Mouse (Mus musculus) forebrain, embryonic 13.5 days (tissue): ENCODE measurements at regions not wholly inside any gene's neighbourhood (a gene's known extent, or its start where the extent isn't known, plus 50 kb on each side); places are given as distances from the start of the nearest gene placed in this dataset.

ENCODE experiments used
- ATAC-seq: fragments of 200-750 bp; cut with Nextera tagmentation; 2 replicates; pipeline ENCODE4 v1.8.0; 2017
- H3K27ac ChIP-seq: fragments of 300-500 bp; sonication (generic); 2 replicates; pipeline ENCODE4 v1.5.1; 2015; ENCODE audit warnings: inconsistent platforms, mild to moderate bottlenecking, moderate library complexity
- H3K27me3 ChIP-seq: fragments of 300-500 bp; sonication (generic); 2 replicates; pipeline ENCODE4 v1.6.1; 2015; ENCODE audit warnings: mild to moderate bottlenecking, inconsistent platforms
- H3K36me3 ChIP-seq: fragments of 300-500 bp; sonication (generic); 2 replicates; pipeline ENCODE4 v1.6.1; 2015; ENCODE audit warnings: mild to moderate bottlenecking, inconsistent platforms; ENCODE audit not compliant: poor library complexity, severe bottlenecking
- H3K4me1 ChIP-seq: fragments of 300-500 bp; sonication (generic); 2 replicates; pipeline ENCODE4 v1.6.1; 2015; ENCODE audit warnings: inconsistent platforms
- H3K4me2 ChIP-seq: fragments of 300-500 bp; sonication (generic); 2 replicates; pipeline ENCODE4 v1.6.1; 2015; ENCODE audit warnings: inconsistent platforms, mild to moderate bottlenecking, moderate library complexity
- H3K4me3 ChIP-seq: fragments of 300-500 bp; sonication (generic); 2 replicates; pipeline ENCODE4 v1.5.1; 2015; ENCODE audit warnings: mild to moderate bottlenecking, inconsistent platforms
- H3K9ac ChIP-seq: fragments of 300-500 bp; sonication (generic); 2 replicates; pipeline ENCODE4 v1.6.1; 2015; ENCODE audit warnings: mild to moderate bottlenecking, inconsistent platforms
- H3K9me3 ChIP-seq: fragments of 300-500 bp; sonication (generic); replicated peaks from 2 replicates; pipeline ENCODE4 v1.6.1; 2016; ENCODE audit warnings: inconsistent platforms
- WGBS: fragments of 180-500 bp; shearing (Covaris S2); methylation state at CpG from one replicate; pipeline ENCODE4 v1.1.7; 2015; 5-methylcytosine and 5-hydroxymethylcytosine counted together

DNA sequence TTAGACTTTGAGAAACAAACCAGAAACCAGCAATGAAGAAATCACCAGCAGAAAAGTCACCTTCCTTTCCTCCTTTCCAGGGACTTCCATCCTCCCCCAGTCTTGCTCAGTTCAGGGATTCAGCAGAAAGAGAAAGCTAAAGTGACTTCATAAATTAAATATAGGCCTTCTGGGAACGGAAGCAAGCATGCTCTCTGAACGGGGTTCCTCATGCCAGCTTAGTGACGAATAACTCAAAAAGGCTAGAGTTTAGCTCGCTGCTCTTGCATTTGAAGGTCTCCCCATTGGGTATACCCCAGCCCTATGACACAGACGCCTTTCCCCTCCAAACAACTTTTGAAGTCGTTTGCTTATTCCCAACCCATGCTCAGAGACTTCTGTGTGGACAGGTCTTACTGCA lies 252.8 kb downstream of the Fgf9 start:
- Histone ChIP-seq H3K9ac (no peak overlapping the region), H3K9me3 (no peaks in the 10 kb centered on the region), H3K4me2 (no peak overlapping the region), H3K4me1 (no peaks in the 10 kb centered on the region), H3K4me3 (no peak overlapping the region), H3K36me3 (no peaks in the 10 kb centered on the region), H3K27me3 (no peaks in the 10 kb centered on the region), H3K27ac (no peak overlapping the region)
- 90% methylated on average over 6 of the region's 6 CpGs for WGBS
- no peak for ATAC-seq

GRCm38 (mm10) chr14:58322461-58322860 lies 252.1 kb downstream of the Fgf9 start:
- Histone ChIP-seq H3K4me3 (no peak overlapping the region), H3K36me3 (no peaks in the 10 kb centered on the region), H3K9ac (no peak overlapping the region), H3K9me3 (no peaks in the 10 kb centered on the region), H3K27ac (no peak overlapping the region), H3K27me3 (no peaks in the 10 kb centered on the region), H3K4me2 (no peak overlapping the region), H3K4me1 (no peaks in the 10 kb centered on the region)
- WGBS = 81% methylated on average over 4 of the region's 4 CpGs
- ATAC-seq = no peak

DNA sequence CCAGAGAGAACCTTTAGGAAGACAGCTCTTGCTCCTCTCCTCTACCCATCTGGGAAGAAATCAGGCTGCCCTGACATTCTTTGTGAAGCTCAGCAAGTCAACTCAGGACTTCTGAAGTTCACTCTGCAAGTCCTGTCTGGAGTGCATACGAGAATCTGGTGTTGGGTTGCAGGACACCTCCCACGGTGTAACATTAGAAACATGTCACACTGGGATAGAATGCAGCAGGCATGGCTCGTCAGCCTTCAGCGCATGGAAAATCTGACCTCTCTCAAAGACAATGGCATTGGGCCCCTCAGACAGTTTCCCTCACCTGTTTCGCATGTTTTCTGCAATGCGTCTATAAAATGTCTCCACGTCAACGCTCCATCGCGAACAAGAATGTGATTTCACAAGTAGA lies 251.5 kb downstream of the Fgf9 start:
- no peak overlapping the region for H3K4me3 ChIP-seq
- H3K27ac ChIP-seq = no peak overlapping the region
- H3K4me2 ChIP-seq = no peak overlapping the region
- no peaks in the 10 kb centered on the region for H3K36me3 ChIP-seq
- no peak overlapping the region for H3K9ac ChIP-seq
- WGBS = 85% methylated on average over 10 of the region's 10 CpGs
- H3K9me3 ChIP-seq = no peaks in the 10 kb centered on the region
- no peak for ATAC-seq
- H3K27me3 ChIP-seq = no peaks in the 10 kb centered on the region
- 0 out of 2 replicates have a peak, but pooled peaks cover 4% of the 10 kb centered on the region for H3K4me1 ChIP-seq

GRCm38 (mm10) chr14:58321234-58321633 lies 250.9 kb downstream of the Fgf9 start:
- Histone ChIP-seq H3K4me1 (0 out of 2 replicates have a peak, but pooled peaks cover 4% of the 10 kb centered on the region), H3K27me3 (no peaks in the 10 kb centered on the region), H3K9me3 (no peaks in the 10 kb centered on the region), H3K9ac (no peak overlapping the region), H3K36me3 (no peaks in the 10 kb centered on the region), H3K4me3 (no peak overlapping the region), H3K4me2 (no peak overlapping the region), H3K27ac (no peak overlapping the region)
- no peak for ATAC-seq
- 93% methylated on average over 5 of the region's 5 CpGs for WGBS

DNA sequence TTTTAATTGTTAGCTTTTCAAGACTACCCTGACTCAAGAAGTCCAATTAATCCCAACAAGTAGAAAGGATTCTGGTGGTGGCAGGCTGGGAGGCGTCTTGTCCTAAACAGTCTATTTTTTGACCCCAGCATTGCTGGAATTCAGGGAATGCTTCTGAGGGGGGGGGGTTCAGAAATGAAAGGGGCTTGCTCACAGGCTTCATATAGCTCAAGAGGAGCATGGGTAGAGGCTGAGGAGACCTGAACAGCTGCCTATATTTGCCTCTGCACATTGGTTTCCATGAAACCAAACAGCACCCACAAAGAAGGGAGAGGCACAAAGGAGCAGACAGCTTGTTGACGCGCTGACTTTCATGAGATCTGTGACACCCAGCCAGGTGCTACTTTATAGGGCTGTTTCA lies 247.3 kb downstream of the Fgf9 start:
- Histone ChIP-seq H3K4me2 (no peak overlapping the region), H3K27ac (no peak overlapping the region), H3K4me1 (0 out of 2 replicates have a peak, but pooled peaks cover 4% of the 10 kb centered on the region), H3K27me3 (no peaks in the 10 kb centered on the region), H3K9ac (no peak overlapping the region), H3K4me3 (no peak overlapping the region), H3K36me3 (no peaks in the 10 kb centered on the region), H3K9me3 (no peaks in the 10 kb centered on the region)
- ATAC-seq = no peak
- WGBS = 75% methylated on average over 3 of the region's 3 CpGs

DNA sequence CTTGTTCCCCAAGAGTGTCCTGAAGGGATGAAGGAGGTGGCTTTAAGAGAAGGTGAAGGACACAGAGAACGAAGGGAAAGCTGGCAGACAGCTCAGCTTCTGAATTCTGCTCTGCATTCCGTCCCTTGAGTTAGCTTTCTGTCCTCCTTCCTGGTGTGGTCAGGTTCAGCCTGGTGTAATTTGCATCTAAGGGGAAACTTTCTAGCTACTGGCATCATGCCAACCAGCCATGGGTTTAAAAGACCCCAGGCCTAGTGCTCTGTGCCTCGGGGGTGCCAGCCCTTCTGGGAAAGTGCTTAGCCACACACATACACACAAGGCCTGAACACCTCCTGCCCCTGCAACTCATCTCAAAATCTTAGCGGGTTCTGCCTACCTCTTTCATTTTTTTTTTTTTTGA lies 246.9 kb downstream of the Fgf9 start:
- Histone ChIP-seq H3K9ac (no peak overlapping the region), H3K27me3 (no peaks in the 10 kb centered on the region), H3K36me3 (no peaks in the 10 kb centered on the region), H3K9me3 (no peaks in the 10 kb centered on the region), H3K4me2 (no peak overlapping the region), H3K4me3 (no peak overlapping the region), H3K27ac (no peak overlapping the region), H3K4me1 (0 out of 2 replicates have a peak, but pooled peaks cover 4% of the 10 kb centered on the region)
- ATAC-seq = no peak
- WGBS = 52% methylated on average over 4 of the region's 4 CpGs

- Histone ChIP-seq H3K9me3 (no peaks in the 10 kb centered on the region), H3K4me3 (no peak overlapping the region), H3K27ac (no peak overlapping the region), H3K9ac (no peak overlapping the region), H3K4me2 (no peak overlapping the region), H3K36me3 (no peaks in the 10 kb centered on the region), H3K27me3 (no peaks in the 10 kb centered on the region), H3K4me1 (0 out of 2 replicates have a peak, but pooled peaks cover 3% of the 10 kb centered on the region)
- WGBS = 94% methylated on average over 6 of the region's 6 CpGs
- ATAC-seq = no peak
These were observed 237.3 kb downstream of the Fgf9 start for GRCm38 (mm10) chr14:58307695-58308094.

DNA sequence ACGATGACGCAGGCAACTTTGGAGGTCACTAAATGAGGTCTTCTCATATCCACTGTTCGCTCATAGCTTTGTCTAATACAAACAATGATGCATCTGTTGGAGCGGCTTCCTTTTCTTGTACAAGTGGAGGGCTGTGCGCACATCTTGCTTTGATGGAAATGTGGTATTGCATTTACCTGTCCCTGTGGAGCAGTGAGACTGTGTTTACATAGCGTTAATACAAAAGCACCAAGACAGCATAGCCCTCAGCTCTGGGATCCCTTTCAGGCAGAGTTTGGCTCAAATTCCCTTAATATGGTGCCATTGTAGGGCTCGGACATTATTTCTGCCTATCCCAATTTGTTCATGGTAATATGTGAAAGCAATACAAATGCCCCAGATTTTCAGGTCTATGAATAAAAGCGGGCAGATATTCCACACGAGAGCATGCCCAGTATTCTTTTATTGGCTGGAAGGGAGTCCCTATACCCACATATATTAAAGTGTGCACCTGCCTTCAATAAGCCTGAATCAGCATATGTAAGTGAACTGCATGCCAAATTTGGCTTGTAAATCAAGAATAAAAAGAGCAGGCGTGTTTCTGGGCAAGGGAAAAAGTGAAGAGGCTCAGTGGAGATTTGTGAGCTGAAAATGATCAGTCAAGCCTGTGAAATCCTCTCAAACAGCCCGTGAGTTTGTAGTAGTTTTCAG lies 236.6 kb downstream of the Fgf9 start:
- Histone ChIP-seq H3K27ac (no peak overlapping the region), H3K27me3 (no peaks in the 10 kb centered on the region), H3K4me1 (0 out of 2 replicates have a peak, but pooled peaks cover 3% of the 10 kb centered on the region), H3K9me3 (no peaks in the 10 kb centered on the region), H3K4me2 (no peak overlapping the region), H3K36me3 (no peaks in the 10 kb centered on the region), H3K4me3 (no peak overlapping the region), H3K9ac (no peak overlapping the region)
- ATAC-seq = no peak
- 81% methylated on average over 11 of the region's 11 CpGs for WGBS

DNA sequence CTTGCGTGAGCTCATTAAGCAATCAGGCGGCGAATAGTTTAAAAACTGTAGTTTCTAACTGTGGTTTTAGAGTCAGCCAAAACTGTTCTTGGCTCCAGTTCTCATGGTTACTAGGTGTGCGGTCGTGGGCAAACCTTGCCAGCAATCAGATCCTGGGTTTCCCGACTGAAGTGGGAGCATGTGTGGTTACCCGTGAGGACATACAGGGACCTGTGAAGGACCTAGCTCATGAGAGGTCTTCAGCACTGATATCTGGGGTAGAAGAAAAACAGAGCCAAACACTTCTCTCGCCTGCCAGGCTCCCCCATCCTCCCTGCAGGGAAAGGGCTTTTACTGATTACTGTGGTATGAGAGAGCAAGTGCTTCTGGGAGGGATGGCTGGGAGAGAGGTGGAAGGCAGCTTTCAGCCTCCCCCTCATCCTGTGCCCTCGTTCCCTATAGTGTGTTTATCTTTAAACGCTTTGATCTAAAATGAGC lies 230.1 kb downstream of the Fgf9 start:
- Histone ChIP-seq H3K4me1 (no peaks in the 10 kb centered on the region), H3K9ac (no peak overlapping the region), H3K4me3 (no peak overlapping the region), H3K36me3 (no peaks in the 10 kb centered on the region), H3K9me3 (no peaks in the 10 kb centered on the region), H3K27me3 (no peaks in the 10 kb centered on the region), H3K27ac (no peak overlapping the region), H3K4me2 (no peak overlapping the region)
- no peak for ATAC-seq
- WGBS = 83% methylated on average over 10 of the region's 10 CpGs

- no peak for ATAC-seq
- WGBS = 90% methylated on average over 13 of the region's 13 CpGs
- no peak overlapping the region for H3K4me2 ChIP-seq
- H3K27ac ChIP-seq = no peak overlapping the region
- no peaks in the 10 kb centered on the region for H3K36me3 ChIP-seq
- H3K4me1 ChIP-seq = no peaks in the 10 kb centered on the region
- no peak overlapping the region for H3K9ac ChIP-seq
- H3K9me3 ChIP-seq = no peaks in the 10 kb centered on the region
- H3K4me3 ChIP-seq = no peak overlapping the region
- H3K27me3 ChIP-seq = no peaks in the 10 kb centered on the region
These were observed 215.7 kb downstream of the Fgf9 start for GRCm38 (mm10) chr14:58286007-58286525.

DNA sequence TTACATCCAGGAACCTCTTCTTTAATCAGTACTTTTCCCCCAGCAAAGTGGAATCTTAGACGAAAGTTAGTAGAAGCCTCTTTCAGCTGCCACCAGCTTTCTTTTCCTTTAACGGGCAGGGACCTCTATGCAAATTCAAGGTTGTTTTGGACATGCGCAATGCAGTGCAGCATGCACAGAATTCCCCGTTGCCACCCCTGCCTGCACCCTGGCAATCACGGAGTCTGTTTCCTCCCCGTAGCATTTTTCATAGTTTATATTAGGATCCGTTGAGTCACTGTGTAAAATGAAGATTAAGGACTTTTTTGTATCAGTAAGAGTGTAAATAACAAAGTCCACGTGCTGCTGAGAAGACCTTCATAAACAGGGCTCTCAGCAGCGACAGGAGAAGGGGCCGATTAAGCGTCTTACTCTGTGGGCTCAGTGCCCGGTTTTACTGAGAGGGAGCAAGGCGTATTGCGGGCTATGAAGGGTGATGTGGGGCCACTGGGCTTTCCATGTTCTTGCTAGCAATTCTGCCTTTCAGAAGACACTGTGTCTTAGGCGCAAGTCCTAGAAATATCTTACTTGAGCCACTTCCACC lies 212.5 kb downstream of the Fgf9 start:
- WGBS = 72% methylated on average over 15 of the region's 15 CpGs
- no peaks in the 10 kb centered on the region for H3K36me3 ChIP-seq
- no peaks in the 10 kb centered on the region for H3K9me3 ChIP-seq
- ATAC-seq = no peak
- H3K4me3 ChIP-seq = no peak overlapping the region
- H3K9ac ChIP-seq = no peak overlapping the region
- no peak overlapping the region for H3K27ac ChIP-seq
- H3K4me1 ChIP-seq = no peaks in the 10 kb centered on the region
- H3K27me3 ChIP-seq = no peaks in the 10 kb centered on the region
- no peak overlapping the region for H3K4me2 ChIP-seq

- Histone ChIP-seq H3K4me3 (no peak overlapping the region), H3K9ac (no peak overlapping the region), H3K4me1 (no peaks in the 10 kb centered on the region), H3K27ac (no peak overlapping the region), H3K36me3 (no peaks in the 10 kb centered on the region), H3K27me3 (no peaks in the 10 kb centered on the region), H3K9me3 (no peaks in the 10 kb centered on the region), H3K4me2 (no peak overlapping the region)
- 74% methylated on average over 3 of the region's 3 CpGs for WGBS
- no peak for ATAC-seq
These were observed 211.9 kb downstream of the Fgf9 start for GRCm38 (mm10) chr14:58282264-58282663.
